Comparison of ENCODE assay signal across 2 mouse cellular contexts in the genomic region with DNA sequence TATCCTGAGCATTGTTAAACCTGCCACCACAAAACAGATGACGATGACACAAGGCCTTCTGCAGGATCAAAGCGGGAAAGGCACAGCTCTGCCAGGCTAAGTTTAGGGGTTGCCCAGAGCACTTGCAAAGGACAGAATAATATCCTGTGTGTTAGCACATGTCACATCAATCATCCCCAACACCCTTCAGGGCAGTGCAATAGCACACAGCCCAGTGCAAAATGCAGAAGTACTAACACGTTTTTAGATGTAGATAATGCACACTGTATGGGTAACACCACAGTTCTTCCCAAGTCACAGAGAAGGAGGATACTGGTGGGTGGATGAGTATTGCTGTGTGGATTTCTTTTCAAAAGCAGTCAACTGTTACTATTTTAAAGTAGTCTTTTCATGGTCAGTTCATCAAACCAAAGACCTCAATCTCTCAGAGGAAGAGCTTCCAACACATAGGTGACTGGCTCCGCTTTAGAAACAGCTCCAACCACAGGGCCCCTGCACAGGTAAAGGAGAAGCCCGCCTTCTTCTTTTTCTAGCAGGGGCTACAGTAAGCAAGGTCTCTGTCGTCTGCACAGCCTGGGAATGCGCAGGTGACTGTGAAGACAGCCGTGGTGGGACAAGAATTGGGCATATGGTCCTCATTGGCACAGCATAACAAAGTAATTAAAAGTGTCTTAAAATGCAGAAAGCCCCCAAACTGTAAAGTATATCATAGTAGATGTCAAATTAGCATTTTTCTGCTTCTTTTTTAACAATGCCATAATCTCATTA.
TF ChIP-seq lines count a peak whose summit lies in the region.

No protein-coding gene starts in this region.

TF ChIP-seq in MEL, 35 proteins besides CTCF, POLR2A, EP300 and RAD21:
- TF ChIP-seq MEF2A (IDR thresholded peaks at IDR 0.05; ENCODE audit: extremely low read depth, insufficient replicate concordance, low read depth, low read length, poor library complexity, severe bottlenecking) (no peak), MAX (IDR thresholded peaks at IDR 0.05; ENCODE audit: low read length) (peak; percentile 87), RCOR1 (IDR thresholded peaks at IDR 0.05; ENCODE audit: low read depth, low read length) (no peak), TBP (IDR thresholded peaks at IDR 0.05; ENCODE audit: low read depth, low read length) (no peak), UBTF (IDR thresholded peaks at IDR 0.05; ENCODE audit: borderline replicate concordance, insufficient read depth, low read depth, low read length) (no peak), ZC3H11A (IDR thresholded peaks at IDR 0.05; ENCODE audit: low read depth, low read length) (no peak), SIN3A (IDR thresholded peaks at IDR 0.05; ENCODE audit: low read length) (peak; percentile 63), ZKSCAN1 (IDR thresholded peaks at IDR 0.05; ENCODE audit: low read depth, low read length) (no peak; the same call in 1 of the 2 replicates), MAFK (IDR thresholded peaks at IDR 0.05; ENCODE audit: borderline replicate concordance, low read depth, low read length) (no peak), NRF1 (IDR thresholded peaks at IDR 0.05; ENCODE audit: insufficient read depth, low read depth, low read length, poor library complexity, severe bottlenecking) (no peak), HCFC1 (IDR thresholded peaks at IDR 0.05; ENCODE audit: low read depth, low read length) (no peak), USF2 (IDR thresholded peaks at IDR 0.05; ENCODE audit: borderline replicate concordance in 1 of 2, insufficient read depth in 1 of 2, low read depth in 1 of 2, low read length in 2 of 2) (no peak), BHLHE40 (IDR thresholded peaks at IDR 0.05; ENCODE audit: borderline replicate concordance, low read depth, low read length) (peak; percentile 87), ETS1 (IDR thresholded peaks at IDR 0.05; ENCODE audit: low read depth, low read length) (peak; percentile 51; the same call in 1 of the 2 replicates), KAT2A (conservative IDR thresholded peaks at IDR 0.05; ENCODE audit: low read depth, low read length) (no peak), TAL1 (IDR thresholded peaks at IDR 0.05; ENCODE audit: low read length) (peak; percentile 39; the same call in 1 of the 2 replicates), NELFE (IDR thresholded peaks at IDR 0.05; ENCODE audit: low read depth, low read length) (no peak), SMC3 (IDR thresholded peaks at IDR 0.05; ENCODE audit: low read depth, low read length) (0 out of 2 replicates have a peak, but pooled peaks have one; percentile 15), MYB (IDR thresholded peaks at IDR 0.05; ENCODE audit: low read depth, low read length) (no peak), ZMIZ1 (IDR thresholded peaks at IDR 0.05; ENCODE audit: low read depth, low read length) (no peak), MAZ (IDR thresholded peaks at IDR 0.05; ENCODE audit: low read depth, low read length) (no peak), MYC (IDR thresholded peaks at IDR 0.05; ENCODE audit: low read depth, low read length) (peak; percentile 96), E2F4 (IDR thresholded peaks at IDR 0.05; ENCODE audit: borderline replicate concordance, low read depth, low read length) (no peak), USF1 (IDR thresholded peaks at IDR 0.05; ENCODE audit: low read depth, low read length) (no peak), TCF12 (IDR thresholded peaks at IDR 0.05; ENCODE audit: low read depth, low read length) (0 out of 2 replicates have a peak, but pooled peaks have one; percentile 34), CHD1 (IDR thresholded peaks at IDR 0.05; ENCODE audit: low read depth, low read length) (no peak), JUND (IDR thresholded peaks at IDR 0.05; ENCODE audit: low read depth, low read length) (no peak), MXI1 (IDR thresholded peaks at IDR 0.05; ENCODE audit: low read depth, low read length) (peak; percentile 82), GABPA (IDR thresholded peaks at IDR 0.05; ENCODE audit: low read depth, low read length) (no peak), ELF1 (IDR thresholded peaks at IDR 0.05; ENCODE audit: low read depth, low read length) (no peak), POLR2AphosphoS5 (IDR thresholded peaks at IDR 0.05; ENCODE audit: borderline replicate concordance, low read depth, low read length) (no peak), GATA1 (IDR thresholded peaks at IDR 0.05; ENCODE audit: low read depth, low read length) (peak; percentile 73)

TF ChIP-seq in myocyte, 11 proteins besides CTCF, POLR2A, EP300 and RAD21:
- TF ChIP-seq MYOD1 (IDR thresholded peaks at IDR 0.05; ENCODE audit: control insufficient read depth in 1 of 3, insufficient read length in 2 of 3, low read depth in 2 of 3): peak; percentile 12 to 63 (median 28)
- TF ChIP-seq MYOG (IDR thresholded peaks at IDR 0.05; ENCODE audit: control insufficient read depth in 1 of 3, insufficient read depth in 1 of 3, insufficient read length in 2 of 3, low read depth in 2 of 3): peak in 1 of 3 experiments; percentile 39
- TF ChIP-seq SRF (IDR thresholded peaks at IDR 0.05; ENCODE audit: control insufficient read depth, insufficient read length, low read depth): no peak
